Mouse (Mus musculus) liver, embryonic 14.5 days (tissue): ENCODE data around the gene Fancd2os. TPM values are rescaled to one million over a fixed set of nuclear protein-coding genes. Genes with fewer than 3 reads are reported as not detected.

ENCODE experiments used
- ATAC-seq: fragments of 200-750 bp; cut with Nextera tagmentation; 2 replicates; pipeline ENCODE4 v1.8.0; 2017; ENCODE audit warnings: moderate number of reproducible peaks, mild to moderate bottlenecking, moderate library complexity; ENCODE audit not compliant: insufficient read depth
- DNase-seq, 3 experiments: peaks; one replicate each; pipeline ENCODE4 v3.0.0-alpha.2; 2012 to 2013; ENCODE audit warnings: low read depth in 3 of 3, low spot score in 3 of 3
- H3K27ac ChIP-seq: fragments of 300-500 bp; sonication (generic); 2 replicates; pipeline ENCODE4 v1.5.1; 2014; ENCODE audit warnings: moderate library complexity, mild to moderate bottlenecking, control low read depth, inconsistent platforms
- H3K27me3 ChIP-seq: fragments of 300-500 bp; sonication (generic); 2 replicates; pipeline ENCODE4 v1.6.1; 2014; ENCODE audit warnings: mild to moderate bottlenecking, low read length, moderate library complexity; ENCODE audit not compliant: control insufficient read depth, insufficient read depth
- H3K36me3 ChIP-seq: fragments of 300-500 bp; sonication (generic); replicated peaks from 2 replicates; pipeline ENCODE4 v1.6.1; 2014; ENCODE audit warnings: low read depth; ENCODE audit not compliant: control insufficient read depth, insufficient read depth
- H3K4me1 ChIP-seq, 2 experiments: fragments of 200-500 bp in 1 of 2; fragments of 300-500 bp in 1 of 2; sonication (generic) in 1 of 2; replicated peaks; 2 replicates each; pipeline ENCODE4 v1.6.1; 2012 to 2014; ENCODE audit warnings: antibody characterized with exemption in 1 of 2, inconsistent platforms in 1 of 2, low read length in 1 of 2; ENCODE audit not compliant: control insufficient read depth in 2 of 2, insufficient read depth in 2 of 2
- H3K4me2 ChIP-seq: fragments of 300-500 bp; sonication (generic); 2 replicates; pipeline ENCODE4 v1.6.1; 2014; ENCODE audit warnings: low read depth, mild to moderate bottlenecking, control low read depth, moderate library complexity
- H3K4me3 ChIP-seq, 2 experiments: fragments of 200-500 bp in 1 of 2; fragments of 300-500 bp in 1 of 2; sonication (generic) in 1 of 2; 2 replicates each; pipeline ENCODE4 v1.5.1; 2012 to 2014; ENCODE audit warnings: low read depth in 2 of 2, low read length in 2 of 2, mild to moderate bottlenecking in 2 of 2, control low read depth in 1 of 2, inconsistent platforms in 1 of 2, moderate library complexity in 1 of 2; ENCODE audit not compliant: insufficient read depth in 1 of 2
- H3K9ac ChIP-seq: fragments of 300-500 bp; sonication (generic); replicated peaks from 2 replicates; pipeline ENCODE4 v1.6.1; 2014; ENCODE audit warnings: mild to moderate bottlenecking, control low read depth, moderate library complexity
- H3K9me3 ChIP-seq: fragments of 300-500 bp; sonication (generic); 2 replicates; pipeline ENCODE4 v1.6.1; 2016; ENCODE audit warnings: low read length, mixed read lengths; ENCODE audit not compliant: control insufficient read depth
- CTCF ChIP-seq: IDR thresholded peaks from 2 replicates; pipeline ENCODE4 v1.5.1; 2016; ENCODE audit warnings: antibody characterized with exemption, low read depth, control low read depth
- EP300 ChIP-seq: IDR thresholded peaks from 2 replicates; pipeline ENCODE4 v1.6.1; 2016; ENCODE audit warnings: antibody characterized with exemption, low read depth
- WGBS: fragments of 180-500 bp; shearing (Covaris S2); extraction: QIAGEN DNeasy Blood & Tissue Kit; methylation state at CpG from one replicate; pipeline ENCODE4 v1.1.7; 2014; ENCODE audit not compliant: insufficient replicate concordance; 5-methylcytosine and 5-hydroxymethylcytosine counted together
- polyA plus RNA-seq, 2 experiments: library from polyadenylated mRNA; depleted of rRNA in 1 of 2; stranded (reverse) in 1 of 2; unstranded in 1 of 2; fragments of >200 nt; fragmentation: Nextera tagmentation in 1 of 2; extraction: Ambion mirVana in 1 of 2; gene quantifications; 2 replicates each; pipeline versions ENCODE4 v1.2.1 to v1.2.3; 2012 to 2014

Gene Fancd2os
- polyA plus RNA-seq, 2 experiments = 0.04 to 0.14 TPM

GRCm38 (mm10) chr6:113630322-113630721, 29.8 kb upstream of the Fancd2os start:
- no peaks in the 10 kb centered on the region for H3K27me3 ChIP-seq
- no peaks in the 10 kb centered on the region for H3K9me3 ChIP-seq
- H3K9ac ChIP-seq = no peak overlapping the region
- no peak overlapping the region for H3K4me3 ChIP-seq
- WGBS = 71% methylated on average over 5 of the region's 5 CpGs
- no peak overlapping the region for H3K4me2 ChIP-seq
- ATAC-seq = no peak
- peaks cover 9% of the 10 kb centered on the region for H3K36me3 ChIP-seq
- TF ChIP-seq EP300 = no peak
- DNase-seq = no peak
- H3K4me1 ChIP-seq = no peaks in the 10 kb centered on the region
- no peak overlapping the region for H3K27ac ChIP-seq

GRCm38 (mm10) chr6:113624989-113625770, 24.7 kb upstream of the Fancd2os start:
- H3K4me1 ChIP-seq = peaks cover 0 to 11% of the 10 kb centered on the region in 2 experiments; a peak in 2 of 4 replicates
- ATAC-seq (no peak), DNase-seq (no peak)
- H3K27ac ChIP-seq = no peak overlapping the region
- no peaks in the 10 kb centered on the region for H3K9me3 ChIP-seq
- peak overlapping the region; percentile 85 for H3K4me2 ChIP-seq
- peak overlapping the region; percentile 69 to 86; a peak in 3 of 4 replicates for H3K4me3 ChIP-seq
- H3K27me3 ChIP-seq = no peaks in the 10 kb centered on the region
- peaks cover 9% of the 10 kb centered on the region for H3K36me3 ChIP-seq
- TF ChIP-seq EP300 (no peak), CTCF (no peak)
- whole genome bisulfite sequencing = 62% methylated on average over 5 of the region's 5 CpGs
- no peak overlapping the region for H3K9ac ChIP-seq

- peak within 1 kb of the TSS; percentile 78 for H3K9ac ChIP-seq
- H3K4me1 ChIP-seq = peaks cover 0 to 11% of the 10 kb centered on the region in 2 experiments; a peak in 2 of 4 replicates
- H3K4me3 ChIP-seq = peak within 1 kb of the TSS; percentile 69 to 86
- under 1% methylated on average over 74 of the region's 76 CpGs for WGBS
- no peaks in the 10 kb centered on the region for H3K27me3 ChIP-seq
- 0 out of 2 replicates have a peak within 1 kb of the TSS, but pooled peaks have one; percentile 28 for H3K27ac ChIP-seq
- DNase-seq (peak; percentile 61 to 68 (median 66)), ATAC-seq (peak; percentile 89)
- H3K36me3 ChIP-seq = peaks cover 1% of the 10 kb centered on the region; the same call in 1 of the 2 replicates
- H3K4me2 ChIP-seq = peak within 1 kb of the TSS; percentile 85
- no peaks in the 10 kb centered on the region for H3K9me3 ChIP-seq
- TF ChIP-seq EP300 = no peak
- peak; percentile 28; the same call in 1 of the 2 replicates for TF ChIP-seq CTCF
Measured at GRCm38 (mm10) chr6:113623941-113624751, 23.6 kb upstream of the Fancd2os start, which contains the start of gene Vhl. Gene Vhl, plus strand, starts transcription at chr6:113623959.

- 47% methylated on average over 5 of the region's 5 CpGs for WGBS
- Histone ChIP-seq H3K9ac (peak overlapping the region; percentile 54), H3K27ac (no peak overlapping the region), H3K4me1 (peaks cover 0 to 11% of the 10 kb centered on the region in 2 experiments; a peak in 2 of 4 replicates), H3K27me3 (no peaks in the 10 kb centered on the region), H3K4me3 (peak overlapping the region; percentile 59 to 69), H3K36me3 (no peaks in the 10 kb centered on the region; the same call in 1 of the 2 replicates), H3K9me3 (no peaks in the 10 kb centered on the region), H3K4me2 (peak overlapping the region; percentile 85)
- ATAC-seq (peak; percentile 7; the same call in 1 of the 2 replicates), DNase-seq (no peak)
- TF ChIP-seq EP300 (no peak), CTCF (no peak)
Measured at GRCm38 (mm10) chr6:113623386-113623785, 22.9 kb upstream of the Fancd2os start.
